Mouse (Mus musculus) kidney, embryonic 14.5 days (tissue): ENCODE measurements around the gene Sh2d1b2. TPM values are rescaled to one million over a fixed set of nuclear protein-coding genes. Genes with fewer than 3 reads are reported as not detected.

Experiments used
- ATAC-seq: fragments of 200-750 bp; cut with Nextera tagmentation; 2 replicates; pipeline ENCODE4 v1.8.0; 2017; ENCODE audit warnings: moderate number of reproducible peaks, mild to moderate bottlenecking, moderate TSS enrichment, moderate library complexity; ENCODE audit not compliant: low FRiP score, low TSS enrichment
- H3K27ac ChIP-seq: fragments of 300-500 bp; sonication (generic); 2 replicates; pipeline ENCODE4 v1.5.1; 2014; ENCODE audit warnings: low read depth, mild to moderate bottlenecking, low read length, moderate library complexity, mixed read lengths
- H3K27me3 ChIP-seq: fragments of 300-500 bp; sonication (generic); 2 replicates; pipeline ENCODE4 v1.6.1; 2014; ENCODE audit warnings: mild to moderate bottlenecking, low read length; ENCODE audit not compliant: control insufficient read depth, insufficient read depth
- H3K36me3 ChIP-seq: fragments of 300-500 bp; sonication (generic); 2 replicates; pipeline ENCODE4 v1.6.1; 2014; ENCODE audit warnings: low read length, mixed read lengths; ENCODE audit not compliant: control insufficient read depth, insufficient read depth
- H3K4me1 ChIP-seq: fragments of 300-500 bp; sonication (generic); 2 replicates; pipeline ENCODE4 v1.6.1; 2014; ENCODE audit warnings: low read length, mixed read lengths; ENCODE audit not compliant: control insufficient read depth, insufficient read depth
- H3K4me2 ChIP-seq: fragments of 300-500 bp; sonication (generic); replicated peaks from 2 replicates; pipeline ENCODE4 v1.6.1; 2014; ENCODE audit warnings: low read depth, mild to moderate bottlenecking, low read length
- H3K4me3 ChIP-seq: fragments of 300-500 bp; sonication (generic); 2 replicates; pipeline ENCODE4 v1.5.1; 2014; ENCODE audit warnings: mild to moderate bottlenecking, low read length
- H3K9ac ChIP-seq: fragments of 300-500 bp; sonication (generic); 2 replicates; pipeline ENCODE4 v1.6.1; 2014; ENCODE audit warnings: low read depth, mild to moderate bottlenecking, low read length, moderate library complexity
- H3K9me3 ChIP-seq: fragments of 300-500 bp; sonication (generic); 2 replicates; pipeline ENCODE4 v1.6.1; 2016; ENCODE audit warnings: low read length; ENCODE audit not compliant: control insufficient read depth
- WGBS: fragments of 180-500 bp; shearing (Covaris S2); extraction: QIAGEN DNeasy Blood & Tissue Kit; methylation state at CpG from one replicate; pipeline ENCODE4 v1.1.7; 2014; 5-methylcytosine and 5-hydroxymethylcytosine counted together
- polyA plus RNA-seq: library from polyadenylated mRNA; unstranded; fragments of >200 nt; fragmentation: Nextera tagmentation; extraction: Ambion mirVana; gene quantifications from 2 replicates; pipeline ENCODE4 v1.2.1, GENCODE M21; 2014

Sh2d1b2 gene
- polyA plus RNA-seq, 1 experiment from 2014 or later: not detected

GRCm38 (mm10) chr1:170213181-170213879 is 19.2 kb upstream of the Sh2d1b2 start:
- no peak overlapping the region for H3K4me2 ChIP-seq
- no peaks in the 10 kb centered on the region for H3K27me3 ChIP-seq
- ATAC-seq: no peak
- H3K4me1 ChIP-seq: peaks cover 6% of the 10 kb centered on the region; the same call in 1 of the 2 replicates
- H3K9ac ChIP-seq: no peak overlapping the region
- H3K36me3 ChIP-seq: peaks cover 34% of the 10 kb centered on the region
- WGBS: 84% methylated on average over 10 of the region's 10 CpGs
- H3K27ac ChIP-seq: no peak overlapping the region
- H3K4me3 ChIP-seq: no peak overlapping the region
- H3K9me3 ChIP-seq: no peaks in the 10 kb centered on the region

GRCm38 (mm10) chr1:170214383-170214756 is 18.2 kb upstream of the Sh2d1b2 start:
- Histone ChIP-seq H3K27me3 (no peaks in the 10 kb centered on the region), H3K36me3 (peaks cover 26% of the 10 kb centered on the region), H3K9ac (peak overlapping the region; percentile 96; the same call in 1 of the 2 replicates), H3K4me1 (peaks cover 6% of the 10 kb centered on the region; the same call in 1 of the 2 replicates), H3K9me3 (no peaks in the 10 kb centered on the region), H3K27ac (no peak overlapping the region; the same call in 1 of the 2 replicates), H3K4me2 (peak overlapping the region; percentile 75), H3K4me3 (peak overlapping the region; percentile 87)
- WGBS: 37% methylated on average over 7 of the region's 7 CpGs
- ATAC-seq: no peak

DNA sequence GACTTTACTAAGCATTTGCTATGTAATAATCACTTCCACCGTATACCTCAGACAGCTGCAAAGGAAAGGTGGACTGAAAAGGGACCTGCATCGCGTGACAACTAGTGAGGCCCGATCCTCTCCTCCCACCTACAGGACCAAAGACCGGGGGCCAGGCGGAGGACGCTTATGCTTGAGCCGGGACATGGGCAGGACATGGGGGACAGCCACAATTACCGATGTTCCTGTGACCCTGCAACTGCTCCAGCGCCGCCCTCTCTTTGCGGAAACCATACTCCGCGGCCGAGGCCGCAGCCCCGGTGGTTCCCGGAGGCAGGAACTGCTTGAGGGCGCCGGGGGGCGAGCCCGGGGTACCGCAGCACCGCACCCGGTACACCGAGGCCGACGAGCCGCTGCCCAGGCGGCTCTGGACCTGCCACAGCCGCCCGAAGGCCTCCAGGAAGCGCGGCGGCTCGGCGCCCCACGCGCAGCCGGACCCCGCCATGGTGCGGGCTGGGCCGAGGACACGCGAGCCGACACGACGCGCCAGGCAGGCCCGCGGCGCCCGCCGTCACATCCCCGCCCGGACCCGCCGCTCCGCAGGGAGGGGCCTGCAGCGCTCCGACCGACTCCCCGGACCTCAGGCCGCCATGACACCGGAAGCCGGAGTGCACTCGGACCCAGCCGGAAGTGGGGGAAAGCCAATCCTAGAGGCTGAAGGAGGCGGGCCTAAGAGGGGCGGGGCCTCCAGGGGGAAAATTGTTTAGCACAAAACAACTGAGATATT is 17.6 kb upstream of the Sh2d1b2 start, which contains the start of gene Uhmk1:
Gene Uhmk1 (minus strand): TSS at position 641 of the 766 bp plus-strand sequence.
- Histone ChIP-seq H3K27ac (peak within 1 kb of the TSS; percentile 71; the same call in 1 of the 2 replicates), H3K9me3 (no peaks in the 10 kb centered on the region), H3K9ac (peak within 1 kb of the TSS; percentile 96), H3K4me1 (peaks cover 6% of the 10 kb centered on the region; the same call in 1 of the 2 replicates), H3K4me2 (peak within 1 kb of the TSS; percentile 75), H3K27me3 (no peaks in the 10 kb centered on the region), H3K36me3 (peaks cover 20% of the 10 kb centered on the region), H3K4me3 (peak within 1 kb of the TSS; percentile 87)
- peak; percentile 99 for ATAC-seq
- WGBS: under 1% methylated on average over 53 of the region's 70 CpGs

GRCm38 (mm10) chr1:170215590-170215989 is 17.0 kb upstream of the Sh2d1b2 start:
- 71% methylated on average over 3 of the region's 3 CpGs for WGBS
- ATAC-seq: no peak
- Histone ChIP-seq H3K27me3 (no peaks in the 10 kb centered on the region), H3K9ac (no peak overlapping the region), H3K9me3 (no peaks in the 10 kb centered on the region), H3K4me1 (peaks cover 6% of the 10 kb centered on the region; the same call in 1 of the 2 replicates), H3K4me3 (peak overlapping the region; percentile 87), H3K27ac (no peak overlapping the region), H3K4me2 (no peak overlapping the region), H3K36me3 (peaks cover 16% of the 10 kb centered on the region)

- Histone ChIP-seq H3K27ac (no peak overlapping the region), H3K4me3 (no peak overlapping the region), H3K27me3 (no peaks in the 10 kb centered on the region), H3K9me3 (no peaks in the 10 kb centered on the region), H3K9ac (no peak overlapping the region), H3K4me2 (no peak overlapping the region), H3K36me3 (no peaks in the 10 kb centered on the region), H3K4me1 (peaks cover 6% of the 10 kb centered on the region; the same call in 1 of the 2 replicates)
- ATAC-seq: no peak
- WGBS: 78% methylated on average over 6 of the region's 6 CpGs
Measured at GRCm38 (mm10) chr1:170218091-170218884, 14.3 kb upstream of the Sh2d1b2 start.

DNA sequence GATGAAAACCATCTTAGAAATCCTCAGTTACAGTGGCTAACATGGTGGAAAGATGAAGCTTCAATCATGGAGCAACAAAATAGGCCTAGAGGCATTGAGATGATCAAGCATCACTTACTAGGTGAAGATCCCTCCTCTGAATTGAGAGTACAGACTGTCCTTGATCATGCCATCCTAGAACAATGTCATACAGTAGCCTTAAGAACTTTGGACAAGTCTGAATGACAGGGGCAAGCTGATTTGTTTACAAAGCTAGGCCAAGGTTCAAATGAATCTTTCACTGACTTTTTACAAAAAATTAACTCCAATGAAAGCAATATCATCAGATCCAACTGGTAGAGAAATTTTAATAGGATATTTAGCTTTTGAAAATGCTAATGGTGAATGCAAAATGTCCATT is 12.2 kb upstream of the Sh2d1b2 start:
- H3K4me1 ChIP-seq: no peaks in the 10 kb centered on the region
- no peak overlapping the region for H3K9ac ChIP-seq
- no peaks in the 10 kb centered on the region for H3K27me3 ChIP-seq
- H3K36me3 ChIP-seq: no peaks in the 10 kb centered on the region
- H3K27ac ChIP-seq: no peak overlapping the region
- ATAC-seq: no peak
- no peak overlapping the region for H3K4me3 ChIP-seq
- no peak overlapping the region for H3K4me2 ChIP-seq
- no peaks in the 10 kb centered on the region for H3K9me3 ChIP-seq

DNA sequence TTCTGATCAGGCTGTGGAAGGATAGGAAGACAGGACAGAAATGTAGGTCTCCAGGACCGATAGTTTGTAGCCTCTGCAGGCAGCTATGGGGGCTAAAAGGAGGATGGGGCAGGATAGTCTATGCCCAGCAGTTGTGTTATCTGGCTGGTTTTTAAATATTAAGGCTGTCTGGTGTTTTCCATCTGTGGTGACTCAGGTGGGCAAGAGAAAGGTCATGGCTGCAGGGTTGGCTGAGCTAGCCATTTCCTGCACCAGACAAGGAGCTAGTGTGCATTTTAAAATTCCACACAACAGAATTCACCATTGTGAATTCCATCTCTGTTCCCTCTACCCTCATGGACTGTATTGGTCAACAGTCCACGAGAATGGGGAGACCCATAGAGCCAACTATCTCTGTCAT is 9.3 kb upstream of the Sh2d1b2 start:
- no peak overlapping the region for H3K4me3 ChIP-seq
- H3K9me3 ChIP-seq: no peaks in the 10 kb centered on the region
- no peak overlapping the region for H3K9ac ChIP-seq
- H3K27ac ChIP-seq: no peak overlapping the region
- no peaks in the 10 kb centered on the region for H3K4me1 ChIP-seq
- ATAC-seq: no peak
- no peaks in the 10 kb centered on the region for H3K27me3 ChIP-seq
- 86% methylated on average over 2 of the region's 2 CpGs for WGBS
- no peak overlapping the region for H3K4me2 ChIP-seq
- H3K36me3 ChIP-seq: no peaks in the 10 kb centered on the region

DNA sequence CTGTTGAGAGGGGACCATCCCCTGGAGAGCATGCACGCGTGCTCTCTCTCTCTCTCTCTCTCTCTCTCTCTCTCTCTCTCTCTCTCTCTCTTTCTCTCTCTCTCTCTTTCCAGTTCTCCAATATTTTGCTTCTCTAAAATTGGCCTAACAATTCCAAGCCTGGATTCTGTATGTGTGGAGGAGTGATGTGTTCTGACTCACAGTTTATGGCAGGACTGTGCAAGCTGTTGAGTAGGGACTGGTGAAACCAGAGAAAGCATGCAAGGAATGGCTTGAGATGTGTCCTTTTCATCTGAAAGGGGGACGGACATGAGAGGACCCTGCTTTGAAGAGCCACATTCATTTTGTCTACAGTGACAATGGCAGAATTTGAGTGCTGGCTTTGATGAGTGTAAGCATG is 12.5 kb downstream of the Sh2d1b2 start:
- Histone ChIP-seq H3K27me3 (no peaks in the 10 kb centered on the region), H3K9ac (no peak overlapping the region), H3K36me3 (no peaks in the 10 kb centered on the region), H3K4me3 (no peak overlapping the region), H3K9me3 (no peaks in the 10 kb centered on the region), H3K27ac (no peak overlapping the region), H3K4me1 (no peaks in the 10 kb centered on the region), H3K4me2 (no peak overlapping the region)
- 85% methylated on average over 3 of the region's 3 CpGs for WGBS
- ATAC-seq: no peak
